Mouse (Mus musculus) small intestine, adult 2 months (tissue): ENCODE data around the gene Naa38.

Experiments
- CTCF ChIP-seq: fragments of 200-500 bp; IDR thresholded peaks from 2 replicates; pipeline ENCODE4 v1.5.1; 2012; ENCODE audit warnings: low read depth, mild to moderate bottlenecking, control low read depth, inconsistent platforms, low read length, moderate library complexity, mixed read lengths; ENCODE audit not compliant: insufficient replicate concordance, insufficient read length; ENCODE audit errors: extremely low read depth
- POLR2A ChIP-seq: fragments of 200-500 bp; IDR thresholded peaks from 2 replicates; pipeline ENCODE4 v1.6.1; 2012; ENCODE audit warnings: low read depth, mild to moderate bottlenecking, control low read depth, inconsistent platforms, low read length, moderate library complexity

- no peak; the same call in none of the 2 replicates for TF ChIP-seq POLR2A
- TF ChIP-seq CTCF: no peak
Measured at GRCm38 (mm10) chr11:69408541-69409377, 13.5 kb downstream of the Naa38 start.
